Mouse (Mus musculus): ENCODE measurements around the gene Hmgb2.

DNA sequence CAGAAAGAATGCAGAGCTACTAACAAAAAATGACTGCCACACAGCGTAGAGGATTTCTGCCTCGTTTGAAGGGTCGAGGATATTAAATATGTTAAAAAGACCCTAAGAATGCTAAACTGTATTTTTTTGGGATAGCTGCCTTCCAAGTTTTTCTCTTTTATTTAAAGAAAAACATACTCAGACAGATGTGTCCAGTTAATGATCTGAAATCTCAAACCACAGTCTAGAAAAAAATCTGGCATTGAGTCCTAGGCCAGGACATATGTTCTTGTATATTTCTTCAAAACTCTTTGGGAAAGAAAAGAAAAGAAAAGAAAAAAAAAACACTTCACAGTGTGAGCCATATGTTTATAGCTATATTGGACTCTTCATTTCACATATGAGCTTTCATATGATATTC, 51.0 kb downstream of the Hmgb2 start:
- TF ChIP-seq GATA1 (IDR thresholded peaks at IDR 0.05; ENCODE audit: borderline replicate concordance, low read length) (no peak), FLI1 (IDR thresholded peaks at IDR 0.05; ENCODE audit: low read length) (no peak)

All from megakaryocyte, embryonic 14.5 days (primary cell).